Mouse (Mus musculus): ENCODE measurements around the gene Mex3b. TPM values are rescaled to one million over a fixed set of nuclear protein-coding genes. Genes with fewer than 3 reads are reported as not detected.
A peak's percentile ranks its signal among the peaks of the same experiment; 100 is the strongest.

Gene Mex3b
- polyA plus RNA-seq, 1 experiment from 2014 or later: 24.3 TPM

DNA sequence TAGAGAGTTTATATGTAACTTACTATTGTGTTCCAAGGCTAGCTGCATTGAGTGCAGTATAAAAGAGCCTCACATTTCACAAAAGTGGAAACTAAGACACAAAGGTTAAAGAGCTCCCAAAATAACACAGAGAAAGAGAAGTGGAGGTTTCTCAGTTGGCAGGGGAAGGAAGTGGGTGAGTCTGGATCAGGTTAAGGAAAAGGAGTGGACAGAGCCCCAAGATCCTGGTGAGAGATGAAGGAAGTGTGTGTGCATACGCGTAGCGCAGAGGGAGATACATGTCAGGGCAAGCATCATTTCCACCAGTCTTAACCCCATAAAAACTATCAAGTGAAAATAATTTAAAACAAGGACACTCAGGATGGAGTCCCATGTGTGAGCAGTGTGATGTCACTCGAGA, 15.5 kb upstream of the Mex3b start:
- Histone ChIP-seq H3K27ac (replicated peaks) (no peak overlapping the region), H3K27me3 (no peaks in the 10 kb centered on the region), H3K4me1 (replicated peaks) (peaks cover 9% of the 10 kb centered on the region; the same call in 1 of the 2 replicates), H3K36me3 (no peaks in the 10 kb centered on the region), H3K9me3 (no peaks in the 10 kb centered on the region), H3K9ac (no peak overlapping the region), H3K4me2 (no peak overlapping the region), H3K4me3 (no peak overlapping the region)
- 93% methylated on average over 4 of the region's 4 CpGs for WGBS
- no peak for ATAC-seq (ENCODE audit: low FRiP score, low read depth)

GRCm38 (mm10) chr7:82854195-82854766, 12.9 kb upstream of the Mex3b start:
- Histone ChIP-seq H3K9me3 (no peaks in the 10 kb centered on the region), H3K36me3 (no peaks in the 10 kb centered on the region), H3K27ac (replicated peaks) (no peak overlapping the region), H3K27me3 (no peaks in the 10 kb centered on the region), H3K9ac (no peak overlapping the region), H3K4me2 (no peak overlapping the region), H3K4me3 (no peak overlapping the region), H3K4me1 (replicated peaks) (peaks cover 9% of the 10 kb centered on the region; the same call in 1 of the 2 replicates)
- 31% methylated on average over 3 of the region's 3 CpGs for WGBS
- ATAC-seq (ENCODE audit: low FRiP score, low read depth): no peak

- no peaks in the 10 kb centered on the region for H3K27me3 ChIP-seq
- no peak overlapping the region for H3K4me2 ChIP-seq
- H3K4me3 ChIP-seq: no peak overlapping the region
- 39% methylated on average over 4 of the region's 4 CpGs for WGBS
- no peak overlapping the region for H3K27ac ChIP-seq (replicated peaks)
- no peak for ATAC-seq (ENCODE audit: low FRiP score, low read depth)
- H3K9ac ChIP-seq: no peak overlapping the region
- H3K4me1 ChIP-seq (replicated peaks): peaks cover 14% of the 10 kb centered on the region
- H3K9me3 ChIP-seq: no peaks in the 10 kb centered on the region
- no peaks in the 10 kb centered on the region for H3K36me3 ChIP-seq
Observed at GRCm38 (mm10) chr7:82858611-82859010, 8.5 kb upstream of the Mex3b start.

- H3K27me3 ChIP-seq: no peaks in the 10 kb centered on the region
- no peaks in the 10 kb centered on the region for H3K9me3 ChIP-seq
- peaks cover 16% of the 10 kb centered on the region for H3K4me1 ChIP-seq (replicated peaks)
- no peaks in the 10 kb centered on the region for H3K36me3 ChIP-seq
- no peak overlapping the region for H3K4me2 ChIP-seq
- 75% methylated on average over 2 of the region's 2 CpGs for WGBS
- no peak for ATAC-seq (ENCODE audit: low FRiP score, low read depth)
- H3K9ac ChIP-seq: no peak overlapping the region
- H3K27ac ChIP-seq (replicated peaks): no peak overlapping the region
- no peak overlapping the region for H3K4me3 ChIP-seq
Observed at GRCm38 (mm10) chr7:82860626-82861025, 6.5 kb upstream of the Mex3b start.

GRCm38 (mm10) chr7:82863341-82863740, 3.8 kb upstream of the Mex3b start:
- peaks cover 16% of the 10 kb centered on the region for H3K4me1 ChIP-seq (replicated peaks)
- no peaks in the 10 kb centered on the region for H3K36me3 ChIP-seq
- H3K4me3 ChIP-seq: no peak overlapping the region
- no peaks in the 10 kb centered on the region for H3K27me3 ChIP-seq
- peak overlapping the region; percentile 100 for H3K27ac ChIP-seq (replicated peaks)
- ATAC-seq (ENCODE audit: low FRiP score, low read depth): no peak
- WGBS: 34% methylated on average over 6 of the region's 6 CpGs
- H3K9me3 ChIP-seq: no peaks in the 10 kb centered on the region
- no peak overlapping the region for H3K9ac ChIP-seq
- H3K4me2 ChIP-seq: no peak overlapping the region

DNA sequence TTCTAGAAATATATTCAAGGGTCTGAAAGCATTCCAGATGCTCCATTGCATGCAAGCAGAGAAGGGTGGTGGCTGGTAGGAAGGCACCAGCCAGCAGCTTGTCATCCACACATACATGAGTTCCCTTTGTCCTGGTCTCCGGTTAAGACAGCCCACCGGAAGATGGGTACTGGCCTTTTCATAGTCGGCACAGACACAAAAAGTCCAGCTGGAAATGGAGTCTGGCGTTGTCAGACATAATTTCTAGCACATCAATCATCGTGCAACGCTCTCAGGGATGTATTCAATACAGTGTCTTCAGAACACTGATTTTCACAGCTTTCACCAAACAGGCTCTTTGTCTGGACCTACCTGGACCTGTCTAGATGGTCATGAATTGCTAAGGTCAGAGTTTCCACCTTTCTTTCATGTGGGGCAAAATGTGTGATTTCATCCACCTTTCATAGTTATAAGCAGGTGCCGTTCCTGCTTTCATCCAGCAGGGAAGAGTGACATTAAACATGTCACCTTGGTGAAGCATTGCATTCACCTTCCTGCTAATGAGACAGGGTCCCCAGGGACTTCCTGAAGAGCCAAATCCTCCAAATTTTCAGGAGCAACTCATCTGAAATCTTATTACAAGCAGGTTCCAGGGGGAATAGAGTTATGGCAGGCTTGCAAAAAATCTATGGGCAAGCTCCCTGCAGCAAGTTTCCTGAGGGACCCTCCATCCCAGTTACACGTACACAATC, 2.7 kb upstream of the Mex3b start:
- peaks cover 2% of the 10 kb centered on the region; the same call in 1 of the 2 replicates for H3K36me3 ChIP-seq
- peak overlapping the region; percentile 95 for H3K4me2 ChIP-seq
- ATAC-seq (ENCODE audit: low FRiP score, low read depth): no peak
- peak overlapping the region; percentile 100 for H3K27ac ChIP-seq (replicated peaks)
- no peaks in the 10 kb centered on the region for H3K9me3 ChIP-seq
- H3K4me3 ChIP-seq: peak overlapping the region; percentile 91
- WGBS: 16% methylated on average over 8 of the region's 8 CpGs
- peaks cover 21% of the 10 kb centered on the region for H3K4me1 ChIP-seq (replicated peaks)
- H3K9ac ChIP-seq: peak overlapping the region; percentile 96
- H3K27me3 ChIP-seq: no peaks in the 10 kb centered on the region

DNA sequence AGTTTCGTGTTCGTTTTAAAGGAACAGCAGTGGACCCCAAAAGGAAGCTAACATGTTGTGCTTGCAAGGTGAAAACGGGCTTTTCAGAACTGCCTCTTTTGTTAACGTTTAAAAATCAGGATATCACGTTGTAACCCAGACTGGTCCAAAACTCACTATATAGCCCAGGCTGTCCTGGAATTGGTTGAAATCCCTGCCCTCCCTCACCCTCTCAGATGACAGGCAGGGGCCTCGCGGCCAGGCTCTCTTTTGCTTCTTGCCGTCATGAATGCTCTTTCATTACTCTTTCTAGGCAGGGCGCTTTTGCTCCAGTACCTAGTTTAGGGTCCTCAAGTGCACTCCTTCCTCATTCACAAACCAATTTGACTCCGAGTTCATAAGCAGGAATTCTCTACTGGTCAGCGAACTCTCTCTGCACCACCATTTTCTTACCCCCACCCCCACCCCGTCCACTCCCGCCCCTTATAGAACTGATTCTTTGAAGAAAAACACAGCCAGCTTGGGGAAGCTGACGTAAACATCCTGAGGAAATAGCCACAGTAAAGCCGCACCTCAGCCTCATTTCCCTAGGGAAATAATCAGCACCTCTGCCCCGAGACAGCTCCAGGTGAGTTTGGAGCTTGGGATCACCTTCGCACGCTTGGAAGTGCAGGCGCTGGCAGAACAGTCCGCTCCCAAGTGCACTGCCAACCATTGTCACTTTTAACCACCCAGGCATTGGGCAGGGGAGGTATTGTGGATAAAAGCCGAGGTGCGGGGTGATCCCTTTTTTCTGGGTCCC, 2.0 kb upstream of the Mex3b start:
- WGBS: under 1% methylated on average over 22 of the region's 22 CpGs
- Histone ChIP-seq H3K9ac (peak overlapping the region; percentile 96), H3K27me3 (no peaks in the 10 kb centered on the region), H3K36me3 (peaks cover 8% of the 10 kb centered on the region; the same call in 1 of the 2 replicates), H3K27ac (replicated peaks) (peak overlapping the region; percentile 100), H3K4me2 (peak overlapping the region; percentile 95), H3K9me3 (no peaks in the 10 kb centered on the region), H3K4me3 (peak overlapping the region; percentile 91), H3K4me1 (replicated peaks) (peaks cover 25% of the 10 kb centered on the region)
- no peak for ATAC-seq (ENCODE audit: low FRiP score, low read depth)

DNA sequence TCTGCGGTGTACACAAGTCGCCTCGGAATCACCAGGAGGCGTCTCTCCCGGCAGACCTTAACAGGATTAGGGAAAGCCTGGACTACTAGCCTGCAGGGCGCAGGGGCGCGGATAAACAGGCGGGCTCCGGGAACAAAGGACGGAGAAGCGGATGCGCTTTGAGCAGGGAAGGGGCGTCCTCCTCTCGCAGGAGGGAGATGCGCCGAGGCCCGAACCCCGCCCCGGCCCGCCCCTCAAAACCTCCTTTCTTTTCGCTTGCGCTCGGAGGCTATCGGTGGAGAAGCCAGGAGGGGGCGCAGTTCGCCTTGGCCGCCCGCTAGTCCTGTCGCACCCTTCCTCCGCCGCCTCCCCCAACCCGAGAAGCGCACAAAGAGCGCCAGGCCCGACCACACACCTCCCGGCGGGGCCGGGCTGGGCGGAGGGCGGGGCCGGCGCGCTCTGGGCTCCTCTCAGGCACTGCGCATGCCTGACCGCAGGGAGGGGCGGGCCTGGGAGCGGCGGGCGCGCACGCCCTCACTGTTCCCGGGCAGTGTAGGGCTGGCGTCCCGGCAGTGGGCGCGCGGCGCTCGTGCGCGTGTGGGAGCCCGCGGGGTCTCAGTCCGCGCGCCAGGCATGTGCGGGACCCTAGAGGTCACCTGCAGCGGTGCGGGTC, 1.2 kb upstream of the Mex3b start:
- Histone ChIP-seq H3K9ac (peak overlapping the region; percentile 96), H3K4me1 (replicated peaks) (peaks cover 25% of the 10 kb centered on the region), H3K4me2 (peak overlapping the region; percentile 95), H3K9me3 (no peaks in the 10 kb centered on the region), H3K36me3 (peaks cover 8% of the 10 kb centered on the region; the same call in 1 of the 2 replicates), H3K4me3 (peak overlapping the region; percentile 91), H3K27ac (replicated peaks) (peak overlapping the region; percentile 100), H3K27me3 (no peaks in the 10 kb centered on the region)
- under 1% methylated on average over 60 of the region's 70 CpGs for WGBS
- peak; percentile 89 for ATAC-seq (ENCODE audit: low FRiP score, low read depth)

DNA sequence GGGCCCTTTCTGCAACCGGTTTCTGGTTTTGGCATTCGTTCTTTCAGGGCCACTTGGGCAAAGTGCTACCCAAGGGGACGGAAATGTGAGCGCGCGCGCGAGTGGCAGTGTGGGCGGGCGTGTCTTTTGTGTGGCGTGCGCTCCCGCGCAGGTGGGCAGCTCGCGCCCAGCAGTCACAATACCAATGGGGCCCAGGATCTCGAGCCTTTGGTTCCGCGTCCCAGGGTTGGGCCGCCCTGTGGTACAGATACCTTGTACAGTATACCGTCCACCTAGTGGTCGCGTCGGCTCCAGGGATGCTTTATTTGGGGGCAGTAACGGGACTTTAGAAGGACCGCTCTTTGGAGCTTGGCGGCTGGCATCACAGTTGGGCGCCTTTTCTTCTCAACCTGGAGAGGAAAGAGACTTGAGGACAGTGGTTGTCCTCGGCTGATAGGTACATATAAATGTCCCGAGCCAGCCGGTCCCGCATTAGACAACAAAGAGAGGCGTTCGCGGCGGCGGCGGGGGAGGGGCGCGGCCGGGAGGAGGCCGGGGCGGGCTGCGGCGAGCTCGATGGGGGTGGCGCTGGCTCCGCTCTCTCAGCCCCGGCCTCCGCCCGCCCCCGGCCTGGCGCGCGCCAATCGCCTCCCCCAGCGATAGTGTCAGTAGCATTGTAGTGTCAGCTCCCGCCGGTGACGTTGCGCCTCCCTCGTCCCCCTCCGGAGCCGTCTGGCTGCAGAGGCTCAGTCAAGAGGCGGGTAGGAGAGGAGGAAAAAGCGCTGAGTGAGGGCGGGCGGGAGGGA, 455 bp upstream of the Mex3b start:
- Histone ChIP-seq H3K9ac (peak overlapping the region; percentile 100), H3K4me2 (peak overlapping the region; percentile 95), H3K27ac (replicated peaks) (peak overlapping the region; percentile 100), H3K9me3 (no peaks in the 10 kb centered on the region), H3K4me1 (replicated peaks) (peaks cover 26% of the 10 kb centered on the region), H3K4me3 (peak overlapping the region; percentile 91), H3K27me3 (no peaks in the 10 kb centered on the region), H3K36me3 (peaks cover 8% of the 10 kb centered on the region; the same call in 1 of the 2 replicates)
- ATAC-seq (ENCODE audit: low FRiP score, low read depth): peak; percentile 90
- WGBS: under 1% methylated on average over 63 of the region's 68 CpGs

DNA sequence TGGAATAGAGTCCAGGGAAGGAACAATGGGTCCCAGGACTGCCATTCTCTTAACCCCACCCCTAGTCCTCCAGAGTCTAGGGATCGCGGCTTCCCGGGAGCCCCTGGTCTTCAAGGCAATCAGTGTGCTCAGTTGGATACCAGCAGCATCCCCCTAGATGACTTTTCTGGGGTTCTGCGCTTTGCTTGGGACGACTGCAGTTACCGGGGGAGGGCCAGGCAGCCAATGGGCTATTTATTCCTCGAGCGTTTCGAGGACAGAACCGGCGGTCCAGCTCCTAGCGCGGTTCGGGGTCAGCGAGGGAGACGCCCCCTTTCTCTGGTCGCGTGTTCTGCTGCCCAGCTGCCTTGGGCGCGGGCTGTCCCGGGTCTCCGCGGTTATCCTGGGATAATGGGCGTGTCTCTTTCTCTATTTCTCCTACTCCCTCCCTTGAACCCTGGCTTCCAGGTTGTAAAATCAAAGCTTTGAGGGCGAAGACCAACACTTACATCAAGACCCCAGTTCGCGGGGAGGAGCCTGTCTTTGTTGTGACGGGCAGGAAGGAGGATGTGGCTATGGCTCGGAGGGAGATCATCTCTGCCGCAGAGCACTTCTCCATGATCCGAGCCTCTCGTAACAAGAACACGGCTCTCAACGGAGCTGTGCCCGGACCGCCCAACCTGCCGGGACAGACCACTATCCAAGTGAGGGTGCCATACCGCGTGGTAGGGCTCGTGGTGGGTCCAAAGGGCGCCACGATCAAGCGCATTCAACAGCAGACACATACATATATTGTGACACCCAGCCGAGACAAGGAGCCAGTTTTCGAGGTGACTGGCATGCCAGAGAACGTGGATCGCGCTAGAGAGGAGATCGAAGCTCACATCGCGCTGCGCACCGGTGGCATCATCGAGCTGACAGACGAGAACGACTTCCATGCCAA, 1.4 kb downstream of the Mex3b start:
- Histone ChIP-seq H3K4me3 (peak overlapping the region; percentile 91), H3K27me3 (no peaks in the 10 kb centered on the region), H3K9ac (peak overlapping the region; percentile 100), H3K4me1 (replicated peaks) (peaks cover 40% of the 10 kb centered on the region), H3K4me2 (peak overlapping the region; percentile 95), H3K27ac (replicated peaks) (peak overlapping the region; percentile 100), H3K36me3 (peaks cover 11% of the 10 kb centered on the region; the same call in 1 of the 2 replicates), H3K9me3 (no peaks in the 10 kb centered on the region)
- under 1% methylated on average over 56 of the region's 56 CpGs for WGBS
- ATAC-seq (ENCODE audit: low FRiP score, low read depth): no peak
